Mouse (Mus musculus) kidney, postnatal 25 days (tissue): ENCODE measurements around the gene Arhgap28.
"Not testable (repeated sequence)": the region's sequence is repeated elsewhere in the genome, so short reads cannot be mapped to it uniquely, and the experiment has no call there.

Source experiments
- DNase-seq, 2 experiments: peaks; one replicate each; pipeline ENCODE4 v3.0.0; 2021; ENCODE audit warnings: mixed read lengths in 2 of 2

Gene Arhgap28

DNA sequence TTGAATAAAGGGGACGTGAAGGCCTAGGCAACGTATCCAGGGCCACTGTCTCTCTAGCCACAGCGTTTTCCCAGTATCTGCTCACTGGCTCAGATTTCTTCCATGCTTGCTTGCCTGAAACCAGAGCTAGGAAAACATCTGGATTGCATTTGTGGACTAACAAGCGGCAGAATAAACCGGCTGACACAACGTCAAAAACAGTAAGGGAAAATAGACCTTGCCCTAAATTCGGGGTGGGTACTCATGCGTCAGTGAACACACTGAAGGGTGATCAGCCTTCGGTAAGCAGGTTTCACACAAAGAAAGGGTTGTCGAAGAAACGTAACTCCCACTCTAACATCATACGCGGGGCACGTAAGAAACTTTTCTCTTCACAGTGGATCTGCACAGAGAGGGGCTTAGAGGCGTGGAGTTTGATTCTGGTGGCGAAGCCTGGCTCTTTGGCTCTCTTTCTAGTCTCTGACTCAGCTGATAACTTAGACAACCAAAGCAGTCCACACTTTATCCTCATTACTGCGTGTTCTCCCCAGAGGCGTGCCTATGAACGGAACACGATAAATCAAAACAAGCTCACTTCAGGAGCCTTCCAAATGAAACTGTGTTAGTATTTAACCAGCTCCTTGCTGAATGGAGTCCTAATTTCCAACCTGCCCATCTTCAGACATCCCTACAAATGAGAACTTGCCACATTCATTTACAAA, 137.2 kb downstream of the Arhgap28 start:
- no peak for DNase-seq

DNA sequence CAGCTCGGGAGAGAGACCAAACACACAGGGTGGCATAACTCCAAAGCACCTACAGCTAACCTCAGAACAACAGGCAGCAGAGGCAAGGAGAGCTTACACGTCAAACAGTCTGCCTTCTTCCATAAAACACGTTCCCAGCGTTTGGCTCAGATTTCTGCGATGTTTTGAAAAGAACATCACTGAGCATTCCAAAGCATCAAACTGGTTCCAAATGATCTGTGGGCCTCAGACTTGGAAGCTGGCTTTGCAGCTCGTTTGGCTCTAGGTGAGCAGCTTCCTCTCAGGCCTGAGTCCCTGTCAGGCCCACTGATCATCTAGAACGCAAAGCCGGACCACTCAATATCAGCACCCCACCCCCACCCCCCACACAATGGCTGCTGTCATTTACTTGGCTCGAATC, 137.9 kb downstream of the Arhgap28 start:
- no peak for DNase-seq

DNA sequence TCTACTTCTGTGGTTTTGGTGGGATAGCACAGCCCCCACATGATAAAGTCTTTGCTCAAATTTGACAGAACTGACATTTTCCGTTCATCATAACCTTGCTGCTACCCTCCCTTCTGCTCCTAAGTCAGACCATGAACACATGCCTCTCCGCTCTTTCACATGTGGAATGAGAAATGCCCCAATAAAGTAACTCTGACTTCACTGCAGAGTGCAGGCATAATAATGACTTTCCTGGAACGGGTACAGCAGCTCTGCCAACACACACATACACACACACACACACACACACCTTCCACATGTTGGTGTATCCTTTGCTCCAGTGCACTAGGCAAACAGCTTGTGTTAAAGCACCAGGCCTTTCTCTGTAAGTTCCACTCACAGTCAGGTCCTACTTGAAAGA, 139.0 kb downstream of the Arhgap28 start:
- no peak for DNase-seq

DNA sequence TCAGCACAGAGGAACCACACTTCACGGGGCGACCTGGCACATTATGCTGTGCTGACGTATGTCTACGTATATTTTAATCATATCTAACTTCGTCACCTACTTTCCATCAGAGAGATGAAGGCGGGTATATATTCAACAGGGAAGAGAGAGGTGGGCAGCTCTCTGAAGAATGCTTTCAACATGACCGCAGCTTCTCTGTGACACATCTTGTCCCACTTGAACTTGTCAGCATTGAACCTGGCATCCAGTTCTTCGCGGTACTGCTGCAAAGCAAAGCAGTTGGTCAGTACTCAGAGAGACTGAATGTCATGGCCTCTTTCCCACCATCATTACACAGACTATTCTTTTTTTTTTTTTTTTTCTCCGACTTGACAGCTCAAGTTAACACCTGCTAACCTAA, 139.6 kb downstream of the Arhgap28 start:
- DNase-seq, result no peak

DNA sequence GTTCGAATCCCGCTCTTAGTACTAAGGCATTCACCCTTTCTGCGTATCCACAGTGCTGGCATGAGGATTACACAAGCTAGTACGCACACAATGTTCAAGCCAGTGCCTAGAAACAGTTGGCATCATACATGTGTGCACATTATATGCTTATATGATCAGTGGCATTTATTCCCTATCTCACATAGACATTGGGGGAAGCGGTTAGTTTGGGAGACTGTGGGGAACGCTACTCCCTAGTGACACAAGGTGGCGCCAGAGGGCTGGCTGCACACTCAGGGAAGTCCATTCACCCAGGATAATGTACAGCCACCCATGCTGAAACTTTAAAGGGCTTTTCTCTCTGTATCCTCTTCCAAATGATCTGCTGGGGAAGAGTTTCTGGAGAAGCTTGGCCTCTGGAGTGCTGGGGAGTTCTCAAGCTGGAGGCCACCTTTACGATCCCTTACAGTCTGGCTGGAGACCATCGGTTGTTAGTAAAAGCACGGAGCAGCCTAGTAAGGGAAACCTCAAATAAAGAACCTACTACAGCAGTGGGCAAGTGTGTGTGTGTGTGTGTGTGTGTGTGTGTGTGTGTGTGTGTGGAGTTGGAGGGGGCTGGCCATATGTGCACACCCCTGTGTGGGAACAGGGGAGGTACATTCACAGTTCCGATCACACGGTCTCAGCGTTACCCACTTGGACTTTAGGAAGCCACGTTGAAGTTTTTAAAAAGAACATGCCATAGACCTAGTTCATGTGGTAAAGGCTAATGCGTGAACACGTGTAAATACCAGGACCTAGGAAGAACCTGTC, 142.0 kb downstream of the Arhgap28 start:
- DNase-seq, result peak; percentile 49 to 67

DNA sequence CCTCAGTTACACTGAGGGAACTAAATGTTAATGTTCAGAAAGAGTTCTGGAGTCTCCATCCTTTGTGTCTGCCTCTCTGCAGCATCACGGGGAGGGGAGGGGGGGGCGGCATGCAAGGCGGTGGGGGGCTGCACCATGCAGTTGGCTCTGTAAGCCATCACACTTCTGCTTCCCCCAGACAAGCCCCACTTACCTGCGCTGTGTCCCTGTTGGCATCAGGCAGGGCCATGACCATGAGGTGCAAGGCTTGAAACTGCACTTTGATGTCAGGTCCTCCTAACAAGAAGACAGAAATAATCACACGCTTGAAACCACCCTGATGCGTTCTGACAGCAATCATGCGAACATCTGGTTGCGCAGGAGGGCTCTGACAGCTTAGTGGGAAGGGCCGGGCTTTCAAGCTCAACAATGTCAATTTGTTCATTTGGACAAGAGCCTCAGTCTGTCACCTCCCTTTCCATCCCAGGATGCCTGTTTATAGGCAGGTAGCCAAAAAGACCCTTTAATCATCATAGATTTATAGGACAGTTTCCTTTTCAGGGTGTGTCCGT, 142.8 kb downstream of the Arhgap28 start:
- no peak for DNase-seq

DNA sequence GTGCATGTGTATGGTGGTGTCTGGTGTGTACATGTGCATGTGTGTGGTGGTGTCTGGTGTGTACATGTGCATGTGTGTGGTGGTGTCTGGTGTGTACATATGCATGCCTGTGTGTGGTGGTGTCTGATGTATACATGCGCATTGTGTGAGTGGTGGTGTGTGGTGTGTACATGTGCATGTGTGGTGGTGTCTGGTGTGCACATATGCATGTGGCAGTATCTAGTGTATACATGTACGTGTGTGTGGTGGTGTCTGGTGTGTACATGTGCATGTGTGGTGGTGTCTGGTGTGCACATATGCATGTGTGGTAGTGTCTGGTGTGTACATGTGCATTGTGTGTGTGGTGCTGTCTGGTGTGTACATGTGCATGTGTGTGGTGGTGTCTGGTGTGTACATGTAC, 162.4 kb downstream of the Arhgap28 start:
- DNase-seq, result not testable (repeated sequence)

DNA sequence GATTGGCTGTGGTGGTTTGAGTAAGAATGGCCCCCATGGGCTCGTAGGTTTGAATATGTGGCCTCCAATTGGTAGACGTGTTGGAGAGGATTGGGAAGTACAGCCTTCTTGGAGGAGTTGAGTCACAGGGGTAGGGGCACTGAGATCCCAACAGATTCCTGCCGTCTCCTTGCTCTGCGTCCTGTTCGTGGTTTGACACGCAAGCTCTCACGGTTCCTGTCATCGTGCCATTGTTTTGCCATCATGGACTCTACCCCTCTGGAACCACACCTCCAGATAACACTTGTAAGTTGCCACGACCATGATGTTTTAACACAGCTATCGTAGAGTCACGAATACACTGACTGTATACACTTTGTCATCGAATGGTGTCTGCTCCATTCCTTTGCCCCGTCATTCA, 165.0 kb downstream of the Arhgap28 start:
- DNase-seq, result no peak

DNA sequence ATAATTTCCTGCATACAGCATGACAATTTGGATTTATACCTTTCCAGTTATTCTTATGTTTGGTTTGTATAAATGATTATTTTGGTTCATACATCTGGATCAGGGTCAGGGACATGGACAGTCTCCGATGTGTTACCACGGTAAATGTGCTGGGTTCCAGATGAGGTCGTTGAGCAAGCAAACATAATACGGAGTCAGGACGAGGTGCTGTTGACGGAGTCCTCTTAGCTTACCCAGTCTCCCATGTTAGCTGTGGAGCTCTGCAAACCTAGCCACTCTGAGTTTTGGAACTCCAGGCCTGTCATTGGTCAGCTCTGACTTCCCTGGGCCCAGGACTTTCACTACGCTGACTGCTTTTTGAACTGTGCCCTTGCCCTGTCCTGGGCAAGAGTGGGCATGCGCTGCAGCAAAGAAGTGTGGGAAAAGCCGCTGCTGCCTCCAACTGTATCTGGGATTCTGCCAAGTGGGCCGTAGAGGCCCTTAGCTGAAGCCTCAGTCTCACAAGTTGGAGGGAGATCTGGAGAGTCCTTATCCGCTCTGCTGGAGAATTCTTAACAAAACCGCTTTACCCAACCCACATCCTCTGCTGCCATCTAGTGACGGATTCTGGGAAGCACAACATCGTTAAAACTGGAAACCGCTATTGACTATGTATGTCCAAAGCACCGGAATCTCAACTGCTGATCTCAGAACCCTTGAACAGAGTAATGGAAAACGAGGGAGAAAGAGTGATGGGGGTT, 166.4 kb downstream of the Arhgap28 start:
- peak; percentile 70 to 88 for DNase-seq

DNA sequence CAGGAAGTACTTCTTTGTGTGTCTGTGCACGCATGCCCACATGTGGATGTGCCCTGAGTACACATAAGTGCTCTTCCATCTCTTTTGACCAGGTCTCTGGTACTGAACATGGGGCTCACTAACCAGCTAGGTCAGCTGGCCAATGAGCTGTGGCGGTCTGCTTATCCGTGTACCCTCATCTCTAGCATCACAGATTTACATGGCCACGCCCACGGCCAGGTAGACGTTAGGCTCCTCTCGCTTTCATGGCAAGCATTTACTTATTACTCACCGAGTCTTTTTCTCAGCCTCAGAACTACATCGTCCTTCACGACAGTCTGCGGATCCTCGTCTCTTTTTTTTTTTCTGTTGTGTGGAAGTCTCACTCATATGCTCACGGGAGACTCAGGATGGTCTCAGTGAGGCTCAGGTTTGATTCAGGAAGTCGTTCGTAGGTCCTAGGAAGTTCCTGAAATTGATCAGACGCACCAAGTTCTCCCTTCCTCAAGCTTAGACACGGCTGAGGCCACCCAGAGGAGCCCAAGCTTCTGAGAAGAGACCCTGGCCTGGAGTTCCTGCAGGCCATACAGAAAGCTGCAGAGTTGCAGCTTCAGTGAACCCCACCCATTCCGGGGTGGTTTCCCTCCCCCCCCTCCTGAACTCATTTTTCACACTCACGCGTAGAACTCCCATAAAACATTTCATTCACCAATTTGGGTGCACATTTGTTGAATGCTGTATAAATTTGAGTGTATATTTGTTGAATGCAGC, 167.6 kb downstream of the Arhgap28 start:
- no peak for DNase-seq

DNA sequence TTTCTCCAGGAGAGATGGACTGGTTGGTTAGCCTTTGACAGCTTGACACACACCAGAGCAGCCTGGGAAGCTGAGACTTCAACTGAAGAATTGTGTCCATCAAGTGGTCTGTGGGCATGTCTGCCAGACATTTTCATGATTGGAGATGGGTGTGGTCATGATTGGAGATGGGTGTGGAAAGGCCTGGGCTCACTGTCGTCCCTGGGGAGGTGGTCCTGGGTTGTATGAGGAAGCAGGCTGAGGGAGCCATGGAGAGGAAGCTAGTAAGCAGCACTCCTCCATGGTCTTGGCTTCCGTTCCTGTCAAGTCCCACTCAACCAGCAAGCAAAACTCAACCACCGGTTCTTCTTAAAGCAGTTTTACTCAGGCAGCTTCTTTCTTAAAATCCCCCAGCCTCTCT, 176.5 kb downstream of the Arhgap28 start:
- no peak for DNase-seq

DNA sequence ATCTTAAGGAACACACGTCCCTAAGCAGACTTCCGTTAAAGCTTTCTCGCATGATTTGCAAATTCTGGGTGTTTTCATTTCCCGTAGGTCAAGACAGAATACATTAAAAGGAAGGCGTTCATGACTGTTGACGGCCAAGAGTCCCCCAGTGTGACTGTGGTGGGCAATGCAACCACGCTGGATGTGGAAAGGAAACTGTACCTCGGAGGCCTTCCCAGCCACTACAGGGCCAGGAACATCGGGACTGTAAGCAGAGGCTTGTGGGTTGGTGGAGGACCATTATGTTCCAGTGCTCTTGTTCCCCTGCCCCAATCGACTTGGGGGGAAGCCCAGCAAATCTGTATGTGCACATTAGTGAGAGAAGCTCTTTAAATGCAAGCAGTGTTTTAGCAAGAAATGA, 187.0 kb downstream of the Arhgap28 start:
- no peak for DNase-seq

DNA sequence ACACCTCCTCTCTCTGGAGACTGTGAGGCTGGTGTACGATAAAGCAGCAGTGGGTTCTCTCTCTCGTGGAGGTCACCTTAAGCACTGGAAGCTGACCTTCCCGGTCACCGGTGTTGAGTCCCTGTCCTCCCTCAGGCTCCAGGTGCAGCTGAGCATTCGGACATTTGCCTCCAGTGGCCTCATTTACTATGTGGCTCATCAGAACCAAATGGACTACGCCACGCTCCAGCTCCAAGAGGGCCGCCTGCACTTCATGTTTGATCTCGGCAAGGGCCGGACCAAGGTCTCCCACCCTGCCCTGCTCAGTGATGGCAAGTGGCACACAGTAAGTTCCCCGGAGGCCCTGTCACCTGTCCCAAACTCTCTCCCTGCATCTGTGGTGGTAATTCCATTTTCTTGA, 188.2 kb downstream of the Arhgap28 start:
- DNase-seq, result no peak

DNA sequence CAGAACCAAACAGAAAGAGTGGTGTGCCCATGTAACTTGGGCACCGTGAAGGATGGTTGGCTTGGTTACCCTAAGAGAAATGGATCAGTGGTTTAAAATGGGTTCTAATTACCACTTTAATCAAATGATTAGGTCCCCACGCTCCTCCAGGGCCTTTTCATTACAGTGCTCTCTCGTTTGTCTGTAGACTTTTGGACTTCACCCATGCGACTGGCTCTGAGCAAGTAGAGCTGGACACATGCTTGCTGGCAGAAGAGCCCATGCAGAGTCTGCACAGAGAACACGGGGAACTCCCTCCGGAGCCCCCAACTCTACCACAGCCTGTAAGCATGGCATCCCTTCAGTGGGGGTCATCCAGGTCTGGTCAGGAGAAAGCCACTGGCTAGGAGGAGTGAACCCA, 190.3 kb downstream of the Arhgap28 start:
- no peak for DNase-seq

DNA sequence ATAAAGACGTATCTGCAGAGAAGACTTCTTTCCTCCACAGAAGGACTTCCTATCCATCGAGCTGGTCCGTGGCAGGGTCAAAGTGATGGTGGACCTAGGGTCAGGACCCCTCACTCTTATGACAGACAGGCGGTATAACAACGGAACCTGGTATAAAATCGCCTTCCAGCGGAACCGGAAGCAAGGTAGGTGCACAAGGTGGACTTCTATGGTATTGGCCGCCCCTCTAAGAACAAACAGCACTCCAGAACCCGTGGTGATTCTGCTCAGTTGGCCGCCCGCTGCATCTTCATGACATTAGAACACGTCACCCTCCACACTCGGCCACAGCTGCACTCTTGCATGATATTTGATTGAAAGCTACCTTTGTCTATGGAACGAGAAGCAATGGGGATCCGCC, 194.7 kb downstream of the Arhgap28 start:
- DNase-seq, result no peak
